Comparison of ENCODE assay signal across 8 mouse cellular contexts in the genomic region with DNA sequence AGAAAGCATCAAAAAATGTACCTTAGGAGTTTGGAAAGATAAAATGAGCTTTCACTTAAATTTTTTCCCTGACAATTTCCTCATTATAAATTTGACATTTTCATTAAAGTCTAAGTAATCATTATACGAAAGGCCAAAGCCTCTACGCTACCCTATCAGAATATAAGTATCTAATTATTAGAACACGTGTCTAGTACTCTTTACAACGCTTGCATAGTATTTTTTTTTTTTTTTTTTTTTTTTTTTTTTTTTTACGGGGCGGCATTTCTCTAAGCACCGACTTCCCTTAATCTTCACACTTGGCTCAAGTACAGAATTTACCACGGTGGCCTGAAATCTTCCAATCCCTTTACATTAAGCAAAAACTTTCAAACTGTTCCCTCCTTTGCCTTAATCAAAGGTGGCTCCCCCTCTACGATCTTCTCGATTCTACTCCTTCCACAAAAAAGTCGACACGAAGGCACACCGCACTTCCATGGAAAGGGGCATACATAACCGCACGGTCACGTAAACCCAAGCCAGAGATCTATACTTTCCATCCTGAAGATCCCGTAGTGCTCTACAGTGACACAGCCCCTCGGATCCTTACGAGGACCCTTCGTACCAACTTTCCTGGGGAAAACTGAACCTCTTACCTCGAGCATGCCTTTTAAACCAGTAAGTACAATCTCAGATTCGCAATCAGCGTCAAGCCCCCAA. TPM values are rescaled to one million over a fixed set of nuclear protein-coding genes. Genes with fewer than 3 reads are reported as not detected.
DNase-seq lines count a peak whose midpoint lies in the region; ATAC-seq lines count a peak whose summit lies in the region.

No protein-coding gene starts in this region.

- peak; percentile 7 for DNase-seq in kidney, postnatal 14 days
- no peak for DNase-seq in kidney, adult 8-10 months
- peak; percentile 20 for DNase-seq in adipocyte (ENCODE audit: low spot score)
- peak; percentile 15 for DNase-seq in liver, embryonic 13.5 days
- no peak for DNase-seq in T-cell, adult 2 months (ENCODE audit: low spot score)
- DNase-seq in layer of hippocampus, postnatal 25 days (ENCODE audit: extremely low spot score in 1 of 2, low spot score in 1 of 2), result no peak

- peaks cover 12% of the 10 kb centered on the region for H3K4me1 ChIP-seq in forebrain, embryonic 16.5 days (replicated peaks; ENCODE audit: control insufficient read depth, insufficient read depth, low read length)
- H3K4me1 ChIP-seq in liver, embryonic 13.5 days (replicated peaks), result peaks cover 35% of the 10 kb centered on the region
- H3K4me1 ChIP-seq in stomach, embryonic 15.5 days, result 0 out of 2 replicates have a peak, but pooled peaks cover 6% of the 10 kb centered on the region

- peak overlapping the region; percentile 89 for H3K9ac ChIP-seq in forebrain, embryonic 16.5 days (replicated peaks; ENCODE audit: low read depth, low read length)
- H3K9ac ChIP-seq in liver, embryonic 13.5 days, result peak overlapping the region; percentile 96
- H3K9ac ChIP-seq in stomach, embryonic 15.5 days, result peak overlapping the region; percentile 82

- H3K4me3 ChIP-seq in forebrain, embryonic 16.5 days (replicated peaks; ENCODE audit: low read length), result peak overlapping the region; percentile 95
- H3K4me3 ChIP-seq in liver, embryonic 13.5 days (replicated peaks), result peak overlapping the region; percentile 93
- peak overlapping the region; percentile 86 for H3K4me3 ChIP-seq in stomach, embryonic 15.5 days (replicated peaks)

- ATAC-seq in forebrain, embryonic 16.5 days, result no peak
- 0 out of 2 replicates have a peak, but pooled peaks have one; percentile 2 for ATAC-seq in liver, embryonic 13.5 days (ENCODE audit: low read depth)
- no peak for ATAC-seq in stomach, embryonic 15.5 days (ENCODE audit: insufficient read depth, low FRiP score, low read depth)

- WGBS in forebrain, embryonic 16.5 days, result 1% methylated on average over 23 of the region's 23 CpGs
- 6% methylated on average over 23 of the region's 23 CpGs for WGBS in liver, embryonic 13.5 days (ENCODE audit: insufficient replicate concordance)
- 2% methylated on average over 23 of the region's 23 CpGs for WGBS in stomach, embryonic 15.5 days

- no peaks in the 10 kb centered on the region for H3K9me3 ChIP-seq in forebrain, embryonic 16.5 days (ENCODE audit: control insufficient read depth, low read length)
- no peaks in the 10 kb centered on the region for H3K9me3 ChIP-seq in liver, embryonic 13.5 days (replicated peaks)
- H3K9me3 ChIP-seq in stomach, embryonic 15.5 days, result no peaks in the 10 kb centered on the region

- peak overlapping the region; percentile 99; the same call in 1 of the 2 replicates for H3K27ac ChIP-seq in forebrain, embryonic 16.5 days (ENCODE audit: low read length)
- H3K27ac ChIP-seq in liver, embryonic 13.5 days, result peak overlapping the region; percentile 99
- peak overlapping the region; percentile 100 for H3K27ac ChIP-seq in stomach, embryonic 15.5 days

- no peaks in the 10 kb centered on the region for H3K27me3 ChIP-seq in forebrain, embryonic 16.5 days (replicated peaks; ENCODE audit: control insufficient read depth, insufficient read depth, low read length)
- no peaks in the 10 kb centered on the region for H3K27me3 ChIP-seq in liver, embryonic 13.5 days
- no peaks in the 10 kb centered on the region for H3K27me3 ChIP-seq in stomach, embryonic 15.5 days (replicated peaks)

- peak overlapping the region; percentile 89 for H3K4me2 ChIP-seq in forebrain, embryonic 16.5 days (ENCODE audit: low read length)
- peak overlapping the region; percentile 93 for H3K4me2 ChIP-seq in liver, embryonic 13.5 days
- H3K4me2 ChIP-seq in stomach, embryonic 15.5 days, result peak overlapping the region; percentile 63

- H3K36me3 ChIP-seq in forebrain, embryonic 16.5 days (ENCODE audit: control insufficient read depth, insufficient read depth), result peaks cover 10% of the 10 kb centered on the region
- peaks cover 25% of the 10 kb centered on the region for H3K36me3 ChIP-seq in liver, embryonic 13.5 days
- peaks cover 11% of the 10 kb centered on the region for H3K36me3 ChIP-seq in stomach, embryonic 15.5 days

RNA-seq across cellular contexts. Expression of gene Eed, which starts 1.2 kb away (rescaled TPM):
- polyA plus RNA-seq in forebrain, embryonic 16.5 days (2015; fragmentation: Nextera tagmentation; extraction: Ambion mirVana), result 35.0 and 45.1 TPM in 2 replicates
- polyA plus RNA-seq in liver, embryonic 13.5 days (2015; fragmentation: Nextera tagmentation; extraction: Ambion mirVana), result 45.1 and 50.3 TPM in 2 replicates
- polyA plus RNA-seq in stomach, embryonic 15.5 days (2015; fragmentation: Nextera tagmentation; extraction: Ambion mirVana), result 68.5 and 71.8 TPM in 2 replicates
- total RNA-seq in layer of hippocampus, postnatal 25 days (2021), result 10 to 100 TPM; 33.6 to 40.3 TPM

RNA-seq across cellular contexts. Expression of gene Hikeshi, which starts 38.6 kb away (rescaled TPM):
- polyA plus RNA-seq in forebrain, embryonic 16.5 days (2015; fragmentation: Nextera tagmentation; extraction: Ambion mirVana), result 154 and 158 TPM in 2 replicates
- polyA plus RNA-seq in liver, embryonic 13.5 days (2015; fragmentation: Nextera tagmentation; extraction: Ambion mirVana), result 87.8 and 95.3 TPM in 2 replicates
- polyA plus RNA-seq in stomach, embryonic 15.5 days (2015; fragmentation: Nextera tagmentation; extraction: Ambion mirVana), result 134 and 145 TPM in 2 replicates
- total RNA-seq in layer of hippocampus, postnatal 25 days (2021), result 100 to 1,000 TPM in 1 of 2 experiments, 10 to 100 TPM in 1; 85.0 to 105 TPM

Comparison
In these comparisons a context has a peak if more than half of its experiments do, and no peak if none do; other contexts are left out.
1. DNase-seq: peak in kidney, postnatal 14 days (single experiment), adipocyte (single experiment) and liver, embryonic 13.5 days (single experiment); none in kidney, adult 8-10 months (0 of 2), T-cell, adult 2 months (single experiment) and layer of hippocampus, postnatal 25 days (0 of 2).
2. Peak in every context shown above with its lines, with median percentiles within 50 percentile points of each other: H3K27ac ChIP-seq, H3K4me2 ChIP-seq, H3K4me3 ChIP-seq and H3K9ac ChIP-seq.